ENCODE assay signal across 8 mouse cellular contexts in the genomic region with DNA sequence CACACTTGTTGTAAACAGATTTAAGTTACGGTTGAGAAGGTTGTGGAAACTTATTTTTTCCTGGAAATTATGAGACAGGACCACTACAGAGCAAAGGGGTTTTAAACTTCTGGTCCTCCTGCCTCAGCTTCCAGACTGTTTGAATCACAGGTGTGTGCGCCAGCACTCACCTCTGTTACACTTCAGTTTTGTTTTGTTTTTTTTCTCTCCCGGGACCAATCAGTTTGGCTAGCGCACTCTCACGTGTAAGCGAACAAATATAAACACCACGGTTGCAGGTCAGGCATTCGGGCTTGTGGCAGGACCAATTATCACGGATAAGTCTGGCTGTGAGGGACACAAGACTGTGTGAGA. TPM values are rescaled to one million over a fixed set of nuclear protein-coding genes. Genes with fewer than 3 reads are reported as not detected.
DNase-seq lines count a peak whose midpoint lies in the region; ATAC-seq and TF ChIP-seq lines count a peak whose summit lies in the region.

No protein-coding gene starts in this region.

- H3K4me3 ChIP-seq in kidney, postnatal 0 days (replicated peaks; ENCODE audit: low read depth, low read length) = peak overlapping the region; percentile 93
- H3K4me3 ChIP-seq in hindbrain, postnatal 0 days (ENCODE audit: low read length) = peak overlapping the region; percentile 85
- H3K4me3 ChIP-seq in midbrain, embryonic 16.5 days (ENCODE audit: low read depth, low read length) = peak overlapping the region; percentile 84

- no peaks in the 10 kb centered on the region for H3K9me3 ChIP-seq in kidney, postnatal 0 days (replicated peaks; ENCODE audit: low read length)
- H3K9me3 ChIP-seq in hindbrain, postnatal 0 days (ENCODE audit: low read length) = no peaks in the 10 kb centered on the region
- no peaks in the 10 kb centered on the region for H3K9me3 ChIP-seq in midbrain, embryonic 16.5 days (replicated peaks; ENCODE audit: control insufficient read depth, low read length, poor library complexity, severe bottlenecking)

- peak overlapping the region; percentile 58 for H3K9ac ChIP-seq in kidney, postnatal 0 days (ENCODE audit: low read depth, low read length)
- peak overlapping the region; percentile 64 for H3K9ac ChIP-seq in hindbrain, postnatal 0 days (replicated peaks; ENCODE audit: low read length)
- H3K9ac ChIP-seq in midbrain, embryonic 16.5 days (ENCODE audit: low read depth, low read length) = peak overlapping the region; percentile 64

- ATAC-seq in kidney, postnatal 0 days (replicated peaks; ENCODE audit: low FRiP score, low read depth) = no peak
- no peak for ATAC-seq in hindbrain, postnatal 0 days
- ATAC-seq in midbrain, embryonic 16.5 days = no peak

- TF ChIP-seq CTCF in kidney, postnatal 0 days (IDR thresholded peaks at IDR 0.05; ENCODE audit: low read depth) = no peak
- no peak for TF ChIP-seq CTCF in hindbrain, postnatal 0 days (IDR thresholded peaks at IDR 0.05; ENCODE audit: low read depth)

- DNase-seq in kidney, postnatal 0 days (ENCODE audit: low spot score) = no peak
- DNase-seq in kidney, postnatal 14 days = no peak
- DNase-seq in c-Kit-negative CD71-positive TER-119-positive erythroid progenitor cells, embryonic 14.5 days (ENCODE audit: low read depth, low spot score) = peak; percentile 41
- DNase-seq in hindbrain, postnatal 0 days (ENCODE audit: low spot score) = no peak
- DNase-seq in spleen, adult 12 weeks (ENCODE audit: low spot score) = no peak
- no peak for DNase-seq in urinary bladder, postnatal 25 days (ENCODE audit: low spot score)
- DNase-seq in thymus, postnatal 4 days = no peak

- 0 out of 2 replicates have a peak, but pooled peaks cover 6% of the 10 kb centered on the region for H3K4me1 ChIP-seq in kidney, postnatal 0 days (replicated peaks; ENCODE audit: insufficient read depth, low read length)
- no peaks in the 10 kb centered on the region for H3K4me1 ChIP-seq in hindbrain, postnatal 0 days (ENCODE audit: insufficient read depth, low read length)
- H3K4me1 ChIP-seq in midbrain, embryonic 16.5 days (ENCODE audit: control insufficient read depth, insufficient read depth, low read length) = peaks cover 5% of the 10 kb centered on the region; the same call in 1 of the 2 replicates

- H3K36me3 ChIP-seq in kidney, postnatal 0 days (ENCODE audit: insufficient read depth, low read length) = no peaks in the 10 kb centered on the region
- no peaks in the 10 kb centered on the region for H3K36me3 ChIP-seq in hindbrain, postnatal 0 days (ENCODE audit: insufficient read depth, low read length)
- no peaks in the 10 kb centered on the region for H3K36me3 ChIP-seq in midbrain, embryonic 16.5 days (ENCODE audit: control insufficient read depth, insufficient read depth, low read length)

- WGBS in kidney, postnatal 0 days = 3% methylated on average over 9 of the region's 9 CpGs
- WGBS in hindbrain, postnatal 0 days = 4% methylated on average over 9 of the region's 9 CpGs
- WGBS in midbrain, embryonic 16.5 days = 3% methylated on average over 9 of the region's 9 CpGs

- peak overlapping the region; percentile 85 for H3K27ac ChIP-seq in kidney, postnatal 0 days
- H3K27ac ChIP-seq in hindbrain, postnatal 0 days = peak overlapping the region; percentile 48; the same call in 1 of the 2 replicates
- H3K27ac ChIP-seq in midbrain, embryonic 16.5 days (ENCODE audit: low read length) = no peak overlapping the region; the same call in 1 of the 2 replicates

- H3K27me3 ChIP-seq in kidney, postnatal 0 days (ENCODE audit: insufficient read depth, low read length) = no peaks in the 10 kb centered on the region
- H3K27me3 ChIP-seq in hindbrain, postnatal 0 days (ENCODE audit: insufficient read depth, low read length) = no peaks in the 10 kb centered on the region
- no peaks in the 10 kb centered on the region for H3K27me3 ChIP-seq in midbrain, embryonic 16.5 days (ENCODE audit: control insufficient read depth, insufficient read depth, low read depth, low read length)

- H3K4me2 ChIP-seq in kidney, postnatal 0 days (ENCODE audit: low read length) = peak overlapping the region; percentile 69
- H3K4me2 ChIP-seq in hindbrain, postnatal 0 days (ENCODE audit: low read depth, low read length) = peak overlapping the region; percentile 92
- peak overlapping the region; percentile 93 for H3K4me2 ChIP-seq in midbrain, embryonic 16.5 days (ENCODE audit: low read length)

RNA-seq across cellular contexts. Expression of gene Wee1, which starts 0.7 kb away (rescaled TPM):
- 15.4 and 16.9 TPM in 2 replicates for polyA plus RNA-seq in kidney, postnatal 0 days (2015; fragmentation: Nextera tagmentation; extraction: Ambion mirVana)
- 8.2 and 11.0 TPM in 2 replicates for total RNA-seq in hindbrain, postnatal 0 days (2014; rRNA removed)
- polyA plus RNA-seq in hindbrain, postnatal 0 days (2015; fragmentation: Nextera tagmentation; extraction: Ambion mirVana) = 5.6 and 6.2 TPM in 2 replicates
- 3.7 TPM in 2 replicates for polyA plus RNA-seq in midbrain, embryonic 16.5 days (2015; fragmentation: Nextera tagmentation; extraction: Ambion mirVana)
